Mouse (Mus musculus): ENCODE measurements around the gene Eomes. TPM values are rescaled to one million over a fixed set of nuclear protein-coding genes. Genes with fewer than 3 reads are reported as not detected.

Gene Eomes
- polyA plus RNA-seq, 1 experiment: not detected

- H3K4me3 ChIP-seq (ENCODE audit: low read depth, low read length): no peak overlapping the region
- H3K36me3 ChIP-seq (ENCODE audit: control insufficient read depth, insufficient read depth, low read length): peaks cover 18% of the 10 kb centered on the region
- no peak for TF ChIP-seq CTCF (IDR thresholded peaks at IDR 0.05; ENCODE audit: extremely low read depth, insufficient read length, insufficient replicate concordance, low read depth, low read length)
- TF ChIP-seq POLR2A (IDR thresholded peaks at IDR 0.05; ENCODE audit: low read depth, low read length): no peak
These were observed 38.1 kb downstream of the Eomes start for GRCm38 (mm10) chr9:118516162-118516561.

GRCm38 (mm10) chr9:118517619-118518018 is 39.6 kb downstream of the Eomes start:
- Histone ChIP-seq H3K27ac (ENCODE audit: insufficient read depth, low read depth, low read length) (no peak overlapping the region), H3K36me3 (ENCODE audit: control insufficient read depth, insufficient read depth, low read length) (peaks cover 21% of the 10 kb centered on the region), H3K4me1 (ENCODE audit: control insufficient read depth, insufficient read depth, insufficient read length, low read length) (peaks cover 2% of the 10 kb centered on the region; the same call in 1 of the 2 replicates), H3K27me3 (ENCODE audit: control insufficient read depth, insufficient read depth, low read length) (no peaks in the 10 kb centered on the region), H3K4me3 (ENCODE audit: low read depth, low read length) (no peak overlapping the region)
- 75% methylated on average over 8 of the region's 8 CpGs for WGBS
- TF ChIP-seq CTCF (IDR thresholded peaks at IDR 0.05; ENCODE audit: extremely low read depth, insufficient read length, insufficient replicate concordance, low read depth, low read length): no peak
- TF ChIP-seq POLR2A (IDR thresholded peaks at IDR 0.05; ENCODE audit: low read depth, low read length): no peak

More at GRCm38 (mm10) chr9:118516162-118516561, 38.1 kb downstream of the Eomes start:
- no peaks in the 10 kb centered on the region for H3K27me3 ChIP-seq (ENCODE audit: control insufficient read depth, insufficient read depth, low read length)
- no peak overlapping the region for H3K27ac ChIP-seq (ENCODE audit: insufficient read depth, low read depth, low read length)
- WGBS: 81% methylated on average over 3 of the region's 3 CpGs
- H3K4me1 ChIP-seq (ENCODE audit: control insufficient read depth, insufficient read depth, insufficient read length, low read length): peaks cover 8% of the 10 kb centered on the region; the same call in 1 of the 2 replicates

GRCm38 (mm10) chr9:118519101-118519500 is 41.1 kb downstream of the Eomes start:
- WGBS: 72% methylated on average over 8 of the region's 8 CpGs
- no peaks in the 10 kb centered on the region for H3K27me3 ChIP-seq (ENCODE audit: control insufficient read depth, insufficient read depth, low read length)
- H3K4me3 ChIP-seq (ENCODE audit: low read depth, low read length): no peak overlapping the region
- TF ChIP-seq CTCF (IDR thresholded peaks at IDR 0.05; ENCODE audit: extremely low read depth, insufficient read length, insufficient replicate concordance, low read depth, low read length) (no peak), POLR2A (IDR thresholded peaks at IDR 0.05; ENCODE audit: low read depth, low read length) (no peak)
- H3K4me1 ChIP-seq (ENCODE audit: control insufficient read depth, insufficient read depth, insufficient read length, low read length): 0 out of 2 replicates have a peak, but pooled peaks cover under 1% of the 10 kb centered on the region
- peaks cover 29% of the 10 kb centered on the region for H3K36me3 ChIP-seq (ENCODE audit: control insufficient read depth, insufficient read depth, low read length)
- no peak overlapping the region for H3K27ac ChIP-seq (ENCODE audit: insufficient read depth, low read depth, low read length)

GRCm38 (mm10) chr9:118520011-118520410 is 42.0 kb downstream of the Eomes start:
- H3K4me3 ChIP-seq (ENCODE audit: low read depth, low read length): no peak overlapping the region
- WGBS: 49% methylated on average over 8 of the region's 8 CpGs

GRCm38 (mm10) chr9:118520858-118521257 is 42.8 kb downstream of the Eomes start:
- Histone ChIP-seq H3K4me3 (ENCODE audit: low read depth, low read length) (no peak overlapping the region), H3K36me3 (ENCODE audit: control insufficient read depth, insufficient read depth, low read length) (peaks cover 31% of the 10 kb centered on the region)
- WGBS: 59% methylated on average over 3 of the region's 3 CpGs

More at GRCm38 (mm10) chr9:118520011-118520410, 42.0 kb downstream of the Eomes start:
- Histone ChIP-seq H3K27me3 (ENCODE audit: control insufficient read depth, insufficient read depth, low read length) (no peaks in the 10 kb centered on the region), H3K27ac (ENCODE audit: insufficient read depth, low read depth, low read length) (no peak overlapping the region), H3K36me3 (ENCODE audit: control insufficient read depth, insufficient read depth, low read length) (peaks cover 30% of the 10 kb centered on the region), H3K4me1 (ENCODE audit: control insufficient read depth, insufficient read depth, insufficient read length, low read length) (no peaks in the 10 kb centered on the region)
- TF ChIP-seq POLR2A (IDR thresholded peaks at IDR 0.05; ENCODE audit: low read depth, low read length) (no peak), CTCF (IDR thresholded peaks at IDR 0.05; ENCODE audit: extremely low read depth, insufficient read length, insufficient replicate concordance, low read depth, low read length) (no peak)

GRCm38 (mm10) chr9:118521659-118522058 is 43.6 kb downstream of the Eomes start:
- 90% methylated on average over 8 of the region's 8 CpGs for WGBS
- H3K27ac ChIP-seq (ENCODE audit: insufficient read depth, low read depth, low read length): no peak overlapping the region
- H3K4me1 ChIP-seq (ENCODE audit: control insufficient read depth, insufficient read depth, insufficient read length, low read length): no peaks in the 10 kb centered on the region
- H3K36me3 ChIP-seq (ENCODE audit: control insufficient read depth, insufficient read depth, low read length): peaks cover 37% of the 10 kb centered on the region
- TF ChIP-seq CTCF (IDR thresholded peaks at IDR 0.05; ENCODE audit: extremely low read depth, insufficient read length, insufficient replicate concordance, low read depth, low read length) (no peak), POLR2A (IDR thresholded peaks at IDR 0.05; ENCODE audit: low read depth, low read length) (no peak)
- no peak overlapping the region for H3K4me3 ChIP-seq (ENCODE audit: low read depth, low read length)
- no peaks in the 10 kb centered on the region for H3K27me3 ChIP-seq (ENCODE audit: control insufficient read depth, insufficient read depth, low read length)

More at GRCm38 (mm10) chr9:118520858-118521257, 42.8 kb downstream of the Eomes start:
- TF ChIP-seq CTCF (IDR thresholded peaks at IDR 0.05; ENCODE audit: extremely low read depth, insufficient read length, insufficient replicate concordance, low read depth, low read length): no peak
- no peak for TF ChIP-seq POLR2A (IDR thresholded peaks at IDR 0.05; ENCODE audit: low read depth, low read length)
- no peaks in the 10 kb centered on the region for H3K27me3 ChIP-seq (ENCODE audit: control insufficient read depth, insufficient read depth, low read length)
- no peak overlapping the region for H3K27ac ChIP-seq (ENCODE audit: insufficient read depth, low read depth, low read length)
- H3K4me1 ChIP-seq (ENCODE audit: control insufficient read depth, insufficient read depth, insufficient read length, low read length): no peaks in the 10 kb centered on the region

- WGBS: 96% methylated on average over 11 of the region's 11 CpGs
- no peak overlapping the region for H3K27ac ChIP-seq (ENCODE audit: insufficient read depth, low read depth, low read length)
- H3K4me3 ChIP-seq (ENCODE audit: low read depth, low read length): no peak overlapping the region
- peaks cover 51% of the 10 kb centered on the region for H3K36me3 ChIP-seq (ENCODE audit: control insufficient read depth, insufficient read depth, low read length)
- no peak for TF ChIP-seq CTCF (IDR thresholded peaks at IDR 0.05; ENCODE audit: extremely low read depth, insufficient read length, insufficient replicate concordance, low read depth, low read length)
- TF ChIP-seq POLR2A (IDR thresholded peaks at IDR 0.05; ENCODE audit: low read depth, low read length): no peak
- no peaks in the 10 kb centered on the region for H3K4me1 ChIP-seq (ENCODE audit: control insufficient read depth, insufficient read depth, insufficient read length, low read length)
- H3K27me3 ChIP-seq (ENCODE audit: control insufficient read depth, insufficient read depth, low read length): no peaks in the 10 kb centered on the region
These were observed 45.7 kb downstream of the Eomes start for GRCm38 (mm10) chr9:118523738-118524137.
